Mouse (Mus musculus): ENCODE measurements around the gene Rbfox3. TPM values are rescaled to one million over a fixed set of nuclear protein-coding genes. Genes with fewer than 3 reads are reported as not detected.

Rbfox3 gene
- polyA plus RNA-seq, 1 experiment = 0.51 TPM

DNA sequence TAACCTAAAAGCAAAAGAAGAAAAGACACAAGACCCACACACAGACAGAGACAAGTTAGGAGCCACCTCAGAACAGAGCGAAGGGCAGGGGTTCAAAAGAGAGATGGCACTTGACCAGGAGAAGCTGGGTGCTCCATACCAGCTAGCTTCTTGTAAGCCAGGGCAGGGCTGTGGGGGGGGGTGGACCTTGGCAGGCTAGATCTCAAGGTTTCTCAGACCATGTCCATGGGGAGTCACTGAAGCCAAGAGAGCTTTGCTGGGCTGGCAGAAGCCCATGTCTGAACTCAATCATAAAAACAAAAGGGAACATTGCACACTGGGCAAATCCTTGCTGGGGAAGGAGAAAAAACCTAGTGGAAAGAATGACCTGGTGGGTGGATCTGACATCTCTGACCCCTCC lies 327.4 kb downstream of the Rbfox3 start:
- H3K27me3 ChIP-seq (ENCODE audit: control insufficient read depth, insufficient read depth, low read length) = no peaks in the 10 kb centered on the region
- no peak for DNase-seq (ENCODE audit: low read depth in 1 of 2, low spot score in 2 of 2)
- H3K4me1 ChIP-seq (ENCODE audit: control insufficient read depth, insufficient read depth, insufficient read length) = no peaks in the 10 kb centered on the region
- no peak for TF ChIP-seq CTCF (IDR thresholded peaks at IDR 0.05; ENCODE audit: extremely low read depth, insufficient read depth, insufficient read length, insufficient replicate concordance)
- TF ChIP-seq POLR2A (IDR thresholded peaks at IDR 0.05; ENCODE audit: low read depth, low read length) = no peak
- H3K36me3 ChIP-seq (ENCODE audit: control insufficient read depth, insufficient read depth, low read length) = no peaks in the 10 kb centered on the region
- no peak overlapping the region for H3K4me3 ChIP-seq (ENCODE audit: extremely low read depth, insufficient read depth, insufficient read length)
- WGBS = 90% methylated on average over 1 of the region's 1 CpGs
- no peak overlapping the region for H3K27ac ChIP-seq (ENCODE audit: insufficient read depth, low read length)

GRCm38 (mm10) chr11:118583573-118583972 lies 327.8 kb downstream of the Rbfox3 start:
- Histone ChIP-seq H3K4me3 (ENCODE audit: extremely low read depth, insufficient read depth, insufficient read length) (no peak overlapping the region), H3K27me3 (ENCODE audit: control insufficient read depth, insufficient read depth, low read length) (no peaks in the 10 kb centered on the region), H3K36me3 (ENCODE audit: control insufficient read depth, insufficient read depth, low read length) (no peaks in the 10 kb centered on the region), H3K27ac (ENCODE audit: insufficient read depth, low read length) (no peak overlapping the region), H3K4me1 (ENCODE audit: control insufficient read depth, insufficient read depth, insufficient read length) (no peaks in the 10 kb centered on the region)
- no peak for TF ChIP-seq POLR2A (IDR thresholded peaks at IDR 0.05; ENCODE audit: low read depth, low read length)
- no peak for TF ChIP-seq CTCF (IDR thresholded peaks at IDR 0.05; ENCODE audit: extremely low read depth, insufficient read depth, insufficient read length, insufficient replicate concordance)
- no peak for DNase-seq (ENCODE audit: low read depth in 1 of 2, low spot score in 2 of 2)
- 87% methylated on average over 8 of the region's 8 CpGs for WGBS

DNA sequence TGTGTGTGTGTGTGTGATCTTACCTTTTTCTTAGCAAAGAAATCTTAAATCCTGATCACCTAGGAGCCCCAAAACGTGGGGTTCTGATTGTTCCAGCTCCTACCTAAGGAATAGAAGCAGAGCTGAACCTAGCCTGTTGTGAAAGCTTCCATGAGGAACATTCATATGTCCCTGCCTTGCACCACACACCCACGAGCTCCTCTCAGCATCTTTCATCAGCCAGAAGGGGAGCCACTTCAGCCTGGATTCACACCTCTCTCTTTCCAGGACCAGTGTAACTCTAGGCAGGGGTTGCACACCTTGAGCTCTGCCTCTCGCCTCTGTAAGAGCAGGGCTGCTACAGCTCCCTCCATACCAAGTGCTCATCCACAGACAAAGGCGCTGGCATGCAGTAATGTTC lies 330.4 kb downstream of the Rbfox3 start:
- no peak for DNase-seq (ENCODE audit: low read depth in 1 of 2, low spot score in 2 of 2)
- 45% methylated on average over 4 of the region's 4 CpGs for WGBS
- H3K27me3 ChIP-seq (ENCODE audit: control insufficient read depth, insufficient read depth, low read length) = no peaks in the 10 kb centered on the region
- no peaks in the 10 kb centered on the region for H3K36me3 ChIP-seq (ENCODE audit: control insufficient read depth, insufficient read depth, low read length)
- TF ChIP-seq CTCF (IDR thresholded peaks at IDR 0.05; ENCODE audit: extremely low read depth, insufficient read depth, insufficient read length, insufficient replicate concordance) (no peak), POLR2A (IDR thresholded peaks at IDR 0.05; ENCODE audit: low read depth, low read length) (no peak)
- H3K27ac ChIP-seq (ENCODE audit: insufficient read depth, low read length) = no peak overlapping the region
- no peaks in the 10 kb centered on the region for H3K4me1 ChIP-seq (ENCODE audit: control insufficient read depth, insufficient read depth, insufficient read length)
- no peak overlapping the region for H3K4me3 ChIP-seq (ENCODE audit: extremely low read depth, insufficient read depth, insufficient read length)

- H3K27ac ChIP-seq (ENCODE audit: insufficient read depth, low read length) = no peak overlapping the region
- no peak for TF ChIP-seq CTCF (IDR thresholded peaks at IDR 0.05; ENCODE audit: extremely low read depth, insufficient read depth, insufficient read length, insufficient replicate concordance)
- TF ChIP-seq POLR2A (IDR thresholded peaks at IDR 0.05; ENCODE audit: low read depth, low read length) = no peak
- no peaks in the 10 kb centered on the region for H3K4me1 ChIP-seq (ENCODE audit: control insufficient read depth, insufficient read depth, insufficient read length)
- H3K36me3 ChIP-seq (ENCODE audit: control insufficient read depth, insufficient read depth, low read length) = no peaks in the 10 kb centered on the region
- DNase-seq (ENCODE audit: low read depth in 1 of 2, low spot score in 2 of 2) = no peak
- no peaks in the 10 kb centered on the region for H3K27me3 ChIP-seq (ENCODE audit: control insufficient read depth, insufficient read depth, low read length)
- 83% methylated on average over 8 of the region's 8 CpGs for WGBS
- no peak overlapping the region for H3K4me3 ChIP-seq (ENCODE audit: extremely low read depth, insufficient read depth, insufficient read length)
Observed at GRCm38 (mm10) chr11:118579622-118580021, 331.8 kb downstream of the Rbfox3 start.

DNA sequence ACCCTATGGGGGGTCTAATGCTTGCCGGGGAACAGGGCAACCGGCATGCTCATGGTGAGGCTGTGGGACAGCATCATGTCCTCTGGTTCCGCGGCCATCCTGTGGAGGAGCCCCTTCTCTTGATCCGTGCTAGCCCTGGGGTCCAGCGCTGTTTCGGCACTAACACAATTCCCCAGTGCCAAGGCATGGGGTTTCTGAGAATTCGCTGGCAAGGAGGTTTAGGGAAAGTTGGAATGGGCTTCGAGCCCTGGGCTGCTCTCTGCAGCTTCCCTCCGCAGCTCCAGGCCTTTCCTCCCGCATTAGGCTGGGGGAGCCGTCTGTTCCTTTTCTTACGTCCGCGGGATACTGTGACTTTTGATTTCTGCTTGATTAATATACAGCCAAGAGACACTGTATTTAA lies 334.1 kb downstream of the Rbfox3 start:
- Histone ChIP-seq H3K27ac (ENCODE audit: insufficient read depth, low read length) (no peak overlapping the region), H3K27me3 (ENCODE audit: control insufficient read depth, insufficient read depth, low read length) (no peaks in the 10 kb centered on the region), H3K4me3 (ENCODE audit: extremely low read depth, insufficient read depth, insufficient read length) (no peak overlapping the region), H3K36me3 (ENCODE audit: control insufficient read depth, insufficient read depth, low read length) (no peaks in the 10 kb centered on the region), H3K4me1 (ENCODE audit: control insufficient read depth, insufficient read depth, insufficient read length) (no peaks in the 10 kb centered on the region)
- DNase-seq (ENCODE audit: low read depth in 1 of 2, low spot score in 2 of 2) = no peak
- 70% methylated on average over 15 of the region's 15 CpGs for WGBS
- TF ChIP-seq POLR2A (IDR thresholded peaks at IDR 0.05; ENCODE audit: low read depth, low read length) (no peak), CTCF (IDR thresholded peaks at IDR 0.05; ENCODE audit: extremely low read depth, insufficient read depth, insufficient read length, insufficient replicate concordance) (no peak)

DNA sequence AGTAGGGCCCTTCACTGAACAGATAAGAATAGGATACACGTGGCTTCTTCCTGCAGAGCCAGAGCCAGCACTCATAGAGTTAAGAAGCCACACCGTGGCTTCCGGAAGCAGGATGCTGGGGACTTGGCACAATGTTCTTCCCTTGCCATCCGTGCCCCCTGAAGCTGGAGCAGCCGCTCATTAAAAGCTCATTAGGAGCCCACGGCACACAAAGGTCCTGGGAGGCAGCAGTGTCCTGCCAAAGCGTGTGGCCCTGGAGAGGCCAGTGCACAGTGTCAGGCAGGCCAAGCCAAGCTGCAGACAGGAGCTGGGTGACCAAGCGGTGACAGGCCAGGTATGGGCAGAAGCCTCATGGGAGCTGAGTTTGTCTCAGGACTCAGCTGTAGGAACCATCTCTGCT lies 334.8 kb downstream of the Rbfox3 start:
- Histone ChIP-seq H3K27me3 (ENCODE audit: control insufficient read depth, insufficient read depth, low read length) (no peaks in the 10 kb centered on the region), H3K27ac (ENCODE audit: insufficient read depth, low read length) (no peak overlapping the region), H3K36me3 (ENCODE audit: control insufficient read depth, insufficient read depth, low read length) (no peaks in the 10 kb centered on the region), H3K4me1 (ENCODE audit: control insufficient read depth, insufficient read depth, insufficient read length) (no peaks in the 10 kb centered on the region), H3K4me3 (ENCODE audit: extremely low read depth, insufficient read depth, insufficient read length) (no peak overlapping the region)
- no peak for DNase-seq (ENCODE audit: low read depth in 1 of 2, low spot score in 2 of 2)
- WGBS = 61% methylated on average over 8 of the region's 8 CpGs
- TF ChIP-seq POLR2A (IDR thresholded peaks at IDR 0.05; ENCODE audit: low read depth, low read length) (no peak), CTCF (IDR thresholded peaks at IDR 0.05; ENCODE audit: extremely low read depth, insufficient read depth, insufficient read length, insufficient replicate concordance) (no peak)

GRCm38 (mm10) chr11:118574418-118574817 lies 337.0 kb downstream of the Rbfox3 start:
- Histone ChIP-seq H3K4me3 (ENCODE audit: extremely low read depth, insufficient read depth, insufficient read length) (no peak overlapping the region), H3K4me1 (ENCODE audit: control insufficient read depth, insufficient read depth, insufficient read length) (no peaks in the 10 kb centered on the region), H3K27me3 (ENCODE audit: control insufficient read depth, insufficient read depth, low read length) (peaks cover 6% of the 10 kb centered on the region), H3K27ac (ENCODE audit: insufficient read depth, low read length) (no peak overlapping the region), H3K36me3 (ENCODE audit: control insufficient read depth, insufficient read depth, low read length) (no peaks in the 10 kb centered on the region)
- 55% methylated on average over 5 of the region's 5 CpGs for WGBS
- no peak for TF ChIP-seq POLR2A (IDR thresholded peaks at IDR 0.05; ENCODE audit: low read depth, low read length)
- no peak for TF ChIP-seq CTCF (IDR thresholded peaks at IDR 0.05; ENCODE audit: extremely low read depth, insufficient read depth, insufficient read length, insufficient replicate concordance)
- no peak for DNase-seq (ENCODE audit: low read depth in 1 of 2, low spot score in 2 of 2)
